Mouse (Mus musculus) bone marrow, adult 2 months (tissue): ENCODE results near the gene Zfp286.

Experiments
- CTCF ChIP-seq: fragments of 200-500 bp; IDR thresholded peaks from 2 replicates; pipeline ENCODE4 v1.5.1; 2011; ENCODE audit warnings: low read length, control low read depth; ENCODE audit not compliant: control insufficient read depth, insufficient read depth
- POLR2A ChIP-seq: fragments of 200-500 bp; IDR thresholded peaks from 2 replicates; pipeline ENCODE4 v1.6.1; 2011; ENCODE audit warnings: low read depth, mild to moderate bottlenecking, control low read depth, low read length, borderline replicate concordance; ENCODE audit not compliant: control insufficient read depth

DNA sequence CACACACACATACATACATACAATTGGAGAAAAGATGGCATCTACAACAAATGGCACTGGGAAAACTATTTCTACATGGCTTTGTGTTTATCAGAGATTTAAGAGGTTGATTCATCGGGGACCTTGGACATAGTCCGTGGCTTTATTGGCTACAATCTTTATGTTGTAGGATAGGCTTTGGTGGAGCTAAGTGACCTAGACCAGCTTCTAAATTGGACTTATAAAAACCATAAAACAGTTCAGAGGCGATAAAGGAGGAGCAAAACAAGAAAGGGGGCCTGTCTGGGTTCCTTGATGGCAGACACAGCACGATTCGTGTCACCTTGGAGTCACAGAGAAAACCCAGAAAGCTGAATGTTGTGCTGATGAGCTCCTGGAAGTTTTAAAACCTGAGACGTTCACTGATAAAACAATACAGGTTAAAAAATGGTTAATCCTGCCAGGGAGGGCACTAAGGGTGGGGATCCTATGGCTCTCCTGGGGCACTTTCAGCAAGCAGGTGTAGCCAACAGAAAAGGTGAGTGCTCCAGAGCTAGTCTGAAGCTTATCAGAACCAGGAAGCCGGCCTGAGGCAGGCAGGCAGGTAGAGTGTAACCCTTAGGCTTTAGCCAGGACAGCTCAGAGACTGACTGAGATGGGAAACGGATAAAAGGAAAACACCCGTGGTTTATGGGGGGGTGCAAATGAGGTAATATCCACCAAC is 28.4 kb downstream of the Zfp286 start:
- TF ChIP-seq CTCF (no peak), POLR2A (no peak)
